Mouse (Mus musculus): ENCODE results near the gene Spns2.

- TF ChIP-seq CTCF (IDR thresholded peaks at IDR 0.05; ENCODE audit: low read depth, low read length) (no peak), POLR2A (IDR thresholded peaks at IDR 0.05; ENCODE audit: borderline replicate concordance, low read depth, low read length) (no peak)
Measured at GRCm38 (mm10) chr11:72423686-72424085, 66.0 kb downstream of the Spns2 start.
